Mouse (Mus musculus) brain, embryonic 14.5 days (tissue): ENCODE results near the gene Gm29554. TPM values are rescaled to one million over a fixed set of nuclear protein-coding genes. Genes with fewer than 3 reads are reported as not detected.
"Not testable (repeated sequence)": the region's sequence is repeated elsewhere in the genome, so short reads cannot be mapped to it uniquely, and the experiment has no call there.

Experiments
- DNase-seq: peaks from one replicate; pipeline ENCODE4 v3.0.0-alpha.2; 2011; ENCODE audit warnings: low read depth
- polyA plus RNA-seq: library from polyadenylated mRNA; depleted of rRNA; stranded (reverse); fragments of >200 nt; gene quantifications from 2 replicates; pipeline ENCODE4 v1.2.3, GENCODE M21; 2012; rRNA removed

The Gm29554 gene
- polyA plus RNA-seq, result not detected in 2 replicates

DNA sequence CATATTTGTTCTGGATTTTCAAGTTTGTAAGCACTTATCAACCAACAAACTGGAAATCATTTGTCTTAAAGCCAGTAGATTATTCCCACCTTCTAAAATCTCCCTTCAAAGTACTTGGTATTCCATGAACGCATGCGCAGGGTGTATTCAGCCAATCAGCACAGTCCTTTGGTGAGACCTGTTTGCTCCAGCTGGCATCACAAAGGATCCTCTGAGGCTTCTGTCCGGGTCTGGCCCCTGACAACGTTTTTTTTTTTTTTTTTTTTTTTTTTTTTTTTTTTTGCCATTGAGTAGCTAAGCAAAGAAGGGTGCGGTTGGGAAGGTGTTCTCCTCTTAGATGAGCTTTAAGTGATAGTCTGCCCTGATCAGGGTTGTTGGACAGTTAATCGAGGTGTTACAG, at the start of gene Gm29554:
Gm29554 (plus strand) TSS at position 301 of the 400 bp plus-strand sequence.
- DNase-seq, result not testable (repeated sequence)

Other genes with a start within 250 kb of the Gm29554 start
- not detected in 2 replicates for gene Gm20812, start 108.0 kb downstream of the Gm29554 start, polyA plus RNA-seq